Mouse (Mus musculus) heart, postnatal 10 days (tissue): Measurements from ENCODE around the gene Gstm2. TPM values are rescaled to one million over a fixed set of nuclear protein-coding genes. Genes with fewer than 3 reads are reported as not detected.
A peak's percentile ranks its signal among the peaks of the same experiment; 100 is the strongest.
"Not testable (repeated sequence)": the region's sequence is repeated elsewhere in the genome, so short reads cannot be mapped to it uniquely, and the experiment has no call there.

Experiments used
- DNase-seq, 2 experiments: peaks; one replicate each; pipeline ENCODE4 v3.0.0; 2021
- intact Hi-C: fragments of 180-260 bp; cut with DNase I; formaldehyde crosslinking; loops from one replicate; pipeline ENCODE4 v1.15.1; 2025
- total RNA-seq, 2 experiments: library from RNA; stranded (reverse); gene quantifications; 2 replicates each; pipeline ENCODE4 v1.2.3; 2021

The Gstm2 gene
- total RNA-seq, 2 experiments from 2014 or later = 44.3 to 45.6 TPM

DNA sequence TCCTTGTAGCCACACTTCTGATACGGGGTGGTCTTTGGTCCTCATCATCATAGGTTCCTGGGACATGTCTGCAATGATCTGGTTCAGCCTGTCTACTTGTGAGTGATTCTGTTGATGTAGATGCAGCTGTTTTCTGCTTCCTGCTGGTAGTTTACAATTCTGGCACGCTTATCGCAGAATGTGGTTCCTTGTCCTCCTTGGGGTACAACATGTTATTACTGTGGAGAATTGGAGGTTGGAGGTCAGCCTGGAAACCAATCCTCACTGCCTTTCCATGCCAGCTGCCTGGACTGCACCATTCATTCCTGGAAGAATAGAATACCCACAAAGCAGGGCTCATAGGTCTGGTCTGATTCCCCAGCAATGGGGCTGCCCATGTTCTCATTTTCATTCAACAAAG is 13.2 kb upstream of the Gstm2 start:
- no peak for DNase-seq
- intact Hi-C loops = no loop called here

DNA sequence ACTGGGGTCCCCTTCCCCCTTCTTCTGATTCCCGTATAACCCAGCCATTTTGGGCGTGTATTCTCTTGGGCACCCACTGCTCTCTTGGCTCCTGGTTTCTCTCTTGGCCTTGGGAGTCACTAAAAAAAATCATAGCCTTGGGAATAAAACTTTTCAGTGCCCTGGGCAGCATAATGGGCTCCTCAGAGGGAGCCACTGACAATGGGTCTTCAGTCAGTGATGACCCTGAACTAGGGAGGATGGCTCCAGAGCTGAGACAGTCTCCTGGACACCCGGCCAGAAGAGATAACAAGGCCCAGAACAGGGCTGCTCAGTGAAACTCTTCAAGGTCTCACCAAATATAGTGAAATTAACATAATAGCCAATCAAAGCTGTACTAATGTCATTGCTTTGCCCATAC is 12.3 kb upstream of the Gstm2 start:
- DNase-seq = no peak
- intact Hi-C loops = no loop called here

DNA sequence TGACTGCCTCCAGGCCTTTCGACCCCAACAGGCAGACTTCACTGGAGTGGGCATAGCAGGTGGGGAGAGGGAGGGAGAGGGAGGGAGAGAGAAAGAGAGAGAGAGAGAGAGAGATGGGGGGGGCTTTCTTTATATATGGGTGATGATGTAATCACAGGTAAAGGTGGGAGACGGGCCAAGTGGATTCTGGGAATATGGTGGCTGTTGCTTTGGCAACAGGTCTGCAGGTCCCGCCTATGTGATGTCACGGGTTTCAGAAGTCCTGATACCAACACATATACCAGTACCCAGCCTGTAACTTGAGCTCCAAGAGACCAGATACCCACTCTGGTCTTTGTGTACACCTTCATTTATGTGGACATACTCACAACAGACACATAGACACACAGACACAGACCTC is 10.3 kb upstream of the Gstm2 start:
- intact Hi-C loops = no loop called here
- DNase-seq = no peak

DNA sequence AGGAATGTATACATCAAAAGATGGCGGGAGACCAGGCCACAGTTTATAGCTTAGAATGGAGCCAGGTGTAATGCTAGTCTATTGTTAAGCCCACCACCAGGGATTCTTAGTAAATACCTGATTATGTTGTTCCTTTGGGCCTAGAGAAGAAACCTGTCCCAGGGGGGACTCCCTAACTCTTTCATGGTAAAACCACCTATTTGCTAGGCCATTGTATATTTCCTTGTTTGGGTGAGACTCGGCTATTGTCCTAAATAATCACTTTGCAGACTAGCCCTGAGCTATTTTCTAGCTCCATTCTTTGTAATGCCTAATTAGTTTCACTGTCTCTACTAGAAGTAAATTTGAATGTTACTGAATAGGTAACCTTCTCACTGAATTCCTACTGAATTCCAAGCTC is 9.7 kb upstream of the Gstm2 start:
- intact Hi-C loops, DNase-seq: not testable (repeated sequence)

DNA sequence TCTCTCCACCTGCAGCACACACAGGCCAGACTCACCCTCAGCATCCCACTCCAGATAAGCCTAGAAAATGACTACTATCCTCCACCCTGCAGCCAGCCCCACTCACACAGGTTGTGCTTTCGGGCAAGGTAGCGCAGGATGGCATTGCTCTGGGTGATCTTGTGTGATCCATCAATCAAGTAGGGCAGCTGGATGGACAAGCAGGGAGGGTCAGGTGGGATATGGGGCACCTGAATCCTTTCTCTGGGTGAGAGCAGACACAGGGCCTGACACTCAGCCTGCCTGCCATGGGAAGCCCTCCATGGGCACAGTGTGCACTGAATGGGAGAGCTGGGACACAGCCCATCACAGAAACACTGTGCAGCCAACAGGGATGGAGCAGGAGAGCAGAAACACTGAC is 1.1 kb downstream of the Gstm2 start:
- intact Hi-C loops, DNase-seq: not testable (repeated sequence)

DNA sequence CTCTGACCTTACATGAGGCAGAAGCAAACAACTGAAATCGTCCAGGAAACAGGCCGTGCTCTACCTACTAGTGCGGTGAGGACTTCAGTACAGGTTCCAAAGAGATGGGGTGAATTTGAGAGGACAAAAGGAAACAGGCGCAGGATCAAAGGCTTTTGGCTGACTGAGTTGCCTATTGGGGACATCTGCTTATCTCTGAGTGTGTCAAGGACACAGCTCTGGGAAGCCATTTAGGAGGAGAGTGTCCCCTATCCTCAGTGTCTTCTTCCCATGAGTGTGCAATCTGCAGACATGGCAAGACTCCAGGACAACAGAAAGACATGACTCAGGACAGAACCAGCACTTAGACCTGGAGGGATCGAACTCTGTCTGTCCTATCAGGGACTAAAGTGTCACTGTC is 1.8 kb downstream of the Gstm2 start:
- intact Hi-C loops = loop anchor here (5.0 kb wide), 1 partner anchor 42 kb away; the partner anchor contains the start of gene Gstm6
- no peak for DNase-seq

DNA sequence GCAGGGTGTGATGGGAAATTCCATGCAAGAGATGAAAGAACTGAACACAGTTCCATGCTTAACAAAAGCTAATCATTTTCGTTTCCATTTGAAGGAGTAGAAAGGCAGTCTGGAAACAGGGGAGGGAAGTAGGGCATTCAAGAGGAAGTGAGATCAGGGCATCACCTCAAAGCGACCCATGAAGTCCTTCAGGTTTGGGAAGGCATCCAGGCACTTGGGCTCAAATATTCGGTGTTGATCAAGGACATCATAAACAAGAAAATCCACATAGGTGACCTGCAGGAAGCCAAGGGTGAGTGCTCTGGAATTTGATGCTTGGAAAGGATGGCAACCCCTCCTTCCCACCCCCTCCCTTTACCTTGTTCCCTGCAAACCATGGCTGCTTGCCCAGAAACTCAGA is 2.5 kb downstream of the Gstm2 start:
- intact Hi-C loops = loop anchor here (5.0 kb wide), 1 partner anchor 41 kb away; the partner anchor contains the start of gene Gstm6
- no peak for DNase-seq

DNA sequence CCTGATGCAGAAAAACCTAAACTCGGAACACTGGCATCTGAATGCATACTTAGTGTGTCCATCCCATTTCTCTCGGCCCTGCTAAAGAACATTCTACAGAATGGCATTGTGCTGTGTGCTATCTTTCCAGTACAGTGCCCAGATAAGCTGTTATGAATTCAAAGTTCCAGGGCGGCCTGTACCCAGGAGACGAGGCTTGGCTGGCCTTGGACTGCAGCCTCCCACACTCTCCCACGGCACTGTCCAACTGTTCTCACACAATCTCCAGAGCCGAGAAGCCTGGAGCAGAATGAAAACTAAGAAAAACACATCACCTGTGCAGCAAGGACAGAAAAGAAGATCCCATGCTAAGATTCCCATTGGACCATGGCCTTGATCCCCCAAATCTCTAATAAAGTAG is 3.5 kb downstream of the Gstm2 start:
- intact Hi-C loops = loop anchor here (5.0 kb wide), 1 partner anchor 40 kb away; the partner anchor contains the start of gene Gstm6
- DNase-seq = no peak

DNA sequence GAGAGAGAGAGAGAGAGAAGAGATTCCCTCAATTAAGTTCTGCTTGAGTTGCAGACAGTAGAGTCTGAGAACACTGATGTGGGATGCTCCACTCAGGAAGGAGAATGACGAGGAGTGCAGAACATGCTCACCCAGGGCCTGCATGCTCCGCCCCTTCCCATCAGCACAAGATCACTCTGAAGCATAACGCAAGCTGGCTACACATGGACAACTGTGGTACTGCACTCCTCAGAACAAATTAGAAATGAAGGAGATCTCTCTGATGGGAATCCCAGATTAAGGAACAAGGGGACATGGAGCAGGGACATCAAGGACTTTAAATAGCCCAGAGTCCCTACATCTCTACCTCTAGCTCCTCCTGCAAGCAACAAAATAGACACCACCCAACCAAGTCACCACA is 5.0 kb downstream of the Gstm2 start:
- intact Hi-C loops = loop anchor here (5.0 kb wide), 1 partner anchor 39 kb away; the partner anchor contains the start of gene Gstm6
- DNase-seq = no peak

DNA sequence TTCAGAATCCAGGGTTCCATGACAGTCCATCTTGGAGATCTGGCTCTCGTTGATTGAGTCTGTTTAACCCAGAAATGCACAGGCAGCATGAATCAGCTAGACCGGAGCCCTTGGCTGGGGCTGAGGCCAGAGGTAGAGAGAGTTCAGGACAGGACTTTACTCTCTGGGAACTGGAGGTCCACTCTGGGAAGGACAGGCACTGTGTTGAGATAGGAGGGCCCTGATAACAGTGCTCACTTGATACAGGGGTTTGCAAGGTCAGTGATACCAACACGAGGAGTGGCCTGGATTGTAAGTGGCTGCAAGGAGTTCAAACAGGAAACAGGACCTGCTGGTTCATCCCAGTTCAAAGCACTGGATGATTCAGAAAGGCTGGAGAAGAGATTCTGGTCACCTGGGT is 8.6 kb downstream of the Gstm2 start:
- no peak for DNase-seq
- intact Hi-C loops = no loop called here

DNA sequence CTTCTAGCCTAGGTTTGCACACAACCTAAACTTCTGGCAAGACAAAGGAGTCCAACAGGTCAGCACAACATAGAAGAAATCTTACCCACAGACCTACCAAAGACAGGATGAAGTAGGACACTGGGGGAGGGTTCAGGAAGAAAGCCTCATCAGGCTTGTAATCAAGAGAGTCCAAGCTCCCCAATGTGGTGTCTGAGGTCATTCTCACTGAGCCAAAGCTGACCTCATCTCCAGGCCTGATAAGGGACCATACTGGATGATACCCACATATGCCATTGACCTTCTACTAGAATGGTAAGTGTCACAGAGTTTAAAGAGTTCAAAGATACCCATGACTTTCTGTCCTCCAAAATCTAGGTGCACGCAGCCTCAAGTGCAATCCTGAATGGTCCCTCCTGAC is 12.0 kb downstream of the Gstm2 start:
- DNase-seq = no peak
- intact Hi-C loops = no loop called here

DNA sequence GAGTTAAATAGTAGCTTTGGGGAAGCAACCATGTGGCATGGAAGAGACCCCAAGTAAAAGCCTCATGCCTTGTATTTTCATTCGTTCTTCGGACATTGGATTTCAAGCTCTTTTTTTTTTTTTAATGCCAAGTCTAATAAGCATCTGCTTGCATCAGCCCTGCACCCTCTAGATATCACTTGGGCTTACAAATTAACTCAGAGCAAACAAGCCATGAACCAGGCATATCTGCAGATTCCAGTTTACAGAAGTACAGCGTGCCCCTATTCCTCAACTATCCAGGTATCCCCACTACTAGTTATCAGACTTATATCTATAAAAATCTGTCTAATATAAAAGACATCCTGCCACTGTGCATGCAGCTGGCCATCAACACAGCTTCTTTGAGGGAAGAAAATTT is 14.2 kb downstream of the Gstm2 start:
- intact Hi-C loops = no loop called here
- no peak for DNase-seq

DNA sequence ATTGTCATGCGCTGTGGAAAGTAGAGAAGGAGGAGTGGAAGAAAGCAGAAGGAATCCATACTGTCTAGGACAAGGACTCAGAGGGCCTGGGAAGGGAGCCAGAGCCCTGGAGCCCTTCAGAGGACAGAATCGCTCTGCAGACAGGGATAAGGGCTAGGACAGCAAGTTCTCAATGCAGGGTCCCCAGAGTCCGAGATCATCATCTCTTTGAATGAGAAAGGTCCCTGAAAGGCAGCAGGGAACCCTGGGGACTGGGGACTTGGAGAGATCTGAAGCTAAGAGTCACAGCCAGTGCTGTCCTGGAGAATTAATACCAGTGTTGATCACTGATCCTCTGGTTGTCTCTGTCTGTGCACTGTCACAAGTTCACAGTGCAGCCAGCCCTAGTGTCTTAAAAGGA is 15.2 kb downstream of the Gstm2 start:
- DNase-seq, intact Hi-C loops: not testable (repeated sequence)

DNA sequence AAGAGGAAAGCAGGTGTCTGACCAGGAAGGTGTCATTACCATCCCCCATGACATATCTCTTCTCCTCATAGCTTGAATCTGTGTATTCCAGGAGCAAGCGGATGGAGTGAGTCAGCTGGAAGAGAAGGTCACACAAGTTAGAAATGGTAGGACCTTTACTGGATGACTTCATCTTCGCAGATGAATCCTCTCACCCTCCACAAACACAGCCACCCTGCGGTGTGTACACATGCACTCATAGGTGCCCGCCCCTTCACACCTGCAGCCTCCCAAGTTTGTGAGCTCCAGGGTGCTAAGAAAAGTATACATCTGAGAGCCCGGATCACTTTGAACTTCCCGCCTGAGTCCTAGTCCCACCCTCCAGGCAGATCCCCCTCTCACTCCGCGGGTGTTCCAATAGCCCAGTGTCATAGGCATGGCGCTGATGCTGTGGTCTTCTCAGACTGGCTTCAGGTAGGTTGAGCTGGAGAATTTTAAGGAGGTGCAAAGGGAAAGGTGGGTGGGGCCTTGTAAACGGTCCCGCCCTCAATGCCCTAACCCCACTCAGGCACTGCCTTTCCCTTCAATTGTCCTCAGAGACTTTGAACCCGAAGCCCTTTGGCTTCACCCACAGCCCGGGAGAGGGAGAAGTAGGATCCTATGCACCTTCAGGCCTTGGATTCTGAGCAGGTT is 17.4 kb downstream of the Gstm2 start, which contains the start of gene Gstm3:
Gstm3 (minus strand) TSS at position 560 of the 672 bp plus-strand sequence.
- DNase-seq = no peak
- intact Hi-C loops = no loop called here

DNA sequence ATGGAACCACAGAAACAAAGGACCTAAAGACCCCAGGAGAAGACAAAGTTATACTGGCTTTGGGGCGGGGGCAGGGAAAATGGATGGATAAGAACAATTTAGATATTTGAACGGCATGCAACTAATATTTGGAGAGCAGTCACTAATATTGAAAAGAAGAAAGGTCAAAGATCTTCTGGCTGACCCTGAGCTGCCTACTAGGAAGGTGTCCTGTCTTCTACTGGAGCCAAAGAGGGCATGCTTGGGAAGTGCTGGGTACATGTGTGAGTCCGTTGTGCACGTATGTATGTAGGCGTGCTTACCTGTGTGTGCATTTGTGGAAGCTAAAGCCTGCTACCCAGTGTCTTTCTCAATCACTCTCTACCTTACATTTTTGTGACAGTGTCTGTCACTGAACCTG is 19.6 kb downstream of the Gstm2 start:
- intact Hi-C loops = no loop called here
- DNase-seq = no peak

DNA sequence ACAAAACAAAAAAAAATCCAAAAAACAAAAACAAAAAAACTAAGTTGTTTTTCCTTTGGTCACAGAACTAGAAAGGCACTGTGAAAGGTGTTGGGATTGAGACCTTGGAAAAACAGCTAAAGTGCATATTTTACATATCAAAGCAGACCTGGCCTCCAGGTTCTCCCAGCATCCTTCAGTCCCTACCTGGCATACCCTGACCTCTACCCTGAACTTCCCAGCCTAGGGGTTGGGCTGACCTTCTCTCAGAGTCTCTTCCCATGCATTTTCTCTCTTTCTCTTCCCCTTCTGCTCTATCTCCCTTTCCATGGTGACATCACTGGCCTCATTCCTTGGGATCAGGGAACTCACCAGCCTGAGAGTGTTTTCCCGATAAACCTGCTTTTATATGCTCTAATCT is 20.7 kb downstream of the Gstm2 start:
- intact Hi-C loops = no loop called here
- no peak for DNase-seq

DNA sequence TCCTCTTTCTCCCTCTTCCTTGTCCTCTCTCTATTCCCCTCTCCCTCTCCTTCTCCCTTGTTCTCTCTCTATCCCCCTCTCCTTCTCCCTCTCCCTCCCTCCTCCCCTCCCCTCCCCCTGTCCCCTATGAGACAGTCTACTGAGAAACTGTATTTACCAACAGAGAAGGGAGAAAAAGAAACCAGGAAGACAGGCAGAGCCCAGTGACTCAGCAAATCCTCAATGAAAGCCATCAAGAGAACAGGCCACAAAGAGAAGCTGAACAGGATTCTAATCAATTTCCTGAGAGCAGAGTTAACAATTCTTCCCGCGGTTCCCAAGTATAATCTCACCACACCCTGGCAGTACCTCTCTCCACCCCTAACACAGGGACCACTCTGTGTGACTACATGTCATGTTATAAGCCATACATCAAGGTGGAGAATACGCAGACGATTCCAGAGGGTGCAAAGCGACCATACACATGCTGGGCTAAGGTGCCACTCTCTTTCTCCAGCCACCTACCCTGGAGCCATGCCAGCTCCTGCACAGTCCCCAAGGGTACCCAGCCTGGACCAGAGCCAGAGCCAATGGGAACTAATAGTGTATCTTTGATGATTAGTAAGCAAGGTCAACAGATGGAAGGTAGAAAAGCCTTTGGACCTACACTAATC is 21.5 kb downstream of the Gstm2 start:
- DNase-seq = no peak
- intact Hi-C loops = no loop called here

DNA sequence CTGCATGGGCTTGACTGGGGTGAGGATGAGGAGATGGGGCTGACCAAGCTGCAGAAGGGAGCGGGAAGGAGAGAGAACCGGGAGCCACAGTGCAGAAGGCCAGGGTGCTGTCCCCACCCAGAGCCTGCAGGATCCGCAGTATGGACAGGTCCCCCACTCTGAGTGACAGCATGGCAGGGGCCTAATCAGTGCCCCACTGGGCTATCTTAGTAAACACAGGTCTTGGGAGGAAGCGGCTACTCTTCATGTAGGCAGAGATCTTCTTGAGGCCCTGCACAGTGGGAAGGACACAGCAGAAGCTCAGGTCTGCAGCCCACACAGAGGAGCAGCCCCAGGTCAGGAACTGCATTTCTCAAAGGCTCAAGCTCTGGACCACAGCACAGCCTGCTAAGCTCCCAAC is 22.2 kb downstream of the Gstm2 start:
- intact Hi-C loops = no loop called here
- DNase-seq = no peak

DNA sequence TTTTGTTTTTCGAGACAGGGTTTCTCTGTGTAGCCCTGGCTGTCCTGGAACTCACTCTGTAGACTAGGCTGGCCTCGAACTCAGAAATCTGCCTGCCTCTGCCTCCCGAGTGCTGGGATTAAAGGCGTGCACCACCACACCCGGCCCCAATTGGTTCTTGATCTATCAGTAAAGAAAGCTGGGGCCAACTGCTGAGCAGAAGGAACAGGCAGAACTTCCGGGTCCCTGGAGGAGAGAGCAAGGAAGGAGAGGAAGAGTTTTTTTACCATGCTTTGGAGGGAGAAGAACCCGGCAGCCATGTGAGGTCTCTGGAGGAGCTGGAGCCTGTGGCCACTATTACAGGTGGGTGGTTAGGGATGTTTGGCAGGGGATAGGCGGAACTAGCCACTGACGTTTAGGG is 31.0 kb downstream of the Gstm2 start:
- DNase-seq, intact Hi-C loops: not testable (repeated sequence)

DNA sequence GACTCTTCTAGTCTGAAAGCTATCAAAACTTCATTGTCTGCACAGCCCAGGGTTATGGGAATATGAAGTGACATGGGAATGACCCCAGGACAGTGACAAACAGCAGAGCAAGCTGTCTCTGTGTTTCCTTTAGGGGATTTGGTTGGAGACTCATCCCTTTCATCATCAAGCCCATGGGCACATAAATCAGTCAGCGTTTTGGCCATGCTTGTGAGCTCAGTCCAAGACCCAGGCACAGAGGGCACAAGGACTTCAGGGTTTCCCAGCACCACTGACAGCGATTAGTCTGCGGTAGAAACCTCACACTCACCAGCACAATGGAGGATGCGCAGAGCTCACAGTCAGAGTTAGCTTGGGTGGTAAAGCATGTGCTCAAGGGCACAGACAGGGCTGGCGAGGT is 32.3 kb downstream of the Gstm2 start:
- intact Hi-C loops = loop anchor here (1.0 to 5.0 kb wide), 2 partner anchors 64 to 193 kb away; partner anchors contain the start of gene Gnai3
- DNase-seq = no peak

DNA sequence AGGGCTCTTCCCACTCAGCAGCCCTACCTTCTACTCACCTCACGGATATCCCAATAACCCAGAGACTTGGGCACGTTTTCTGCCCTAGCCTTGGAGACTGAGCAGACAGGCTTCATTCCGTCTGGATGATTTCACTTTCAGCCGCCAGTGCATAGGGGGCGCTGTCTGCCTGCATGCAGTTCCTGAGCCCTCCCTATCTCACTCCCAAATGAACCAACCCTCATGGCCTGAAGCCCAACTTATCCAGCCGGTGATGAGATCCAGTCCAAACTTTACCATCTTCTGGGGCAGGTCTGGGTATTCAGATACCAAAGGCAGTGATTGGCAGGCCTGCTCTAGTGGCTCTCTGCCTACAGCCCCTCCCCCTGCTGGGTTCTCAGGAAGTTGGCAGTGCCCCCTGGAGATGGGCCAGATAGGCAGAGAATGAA is 32.9 kb downstream of the Gstm2 start:
- DNase-seq = peak; percentile 75 to 87
- intact Hi-C loops = loop anchor here (1.0 to 5.0 kb wide), 2 partner anchors 65 to 194 kb away; partner anchors contain the start of gene Gnai3

DNA sequence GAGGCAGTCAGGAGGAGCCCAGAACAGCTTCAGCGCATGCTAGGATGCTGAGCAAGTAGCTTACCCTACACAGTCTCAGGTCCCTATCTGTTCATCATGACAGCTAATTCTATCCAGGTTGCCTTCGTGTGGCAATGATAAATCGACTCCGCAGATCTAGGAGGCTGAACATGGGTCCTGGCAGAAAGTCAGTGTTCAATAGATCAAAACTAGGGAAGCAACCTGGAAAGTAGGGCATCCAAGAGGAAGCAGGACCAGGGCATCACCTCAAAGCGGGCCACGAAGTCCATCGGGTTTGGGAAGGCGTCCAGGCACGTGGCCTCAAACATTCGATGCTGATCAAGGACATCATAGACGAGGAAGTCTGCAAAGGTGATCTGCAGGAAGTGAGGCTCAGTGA is 35.7 kb downstream of the Gstm2 start:
- intact Hi-C loops = loop anchor here (5.0 kb wide), 1 partner anchor 197 kb away; the partner anchor contains the start of gene Gnai3
- DNase-seq = no peak
